Mouse (Mus musculus) forebrain, embryonic 10.5 days (tissue): ENCODE measurements at regions not wholly inside any gene's neighbourhood (a gene's known extent, or its start where the extent isn't known, plus 50 kb on each side); places are given as distances from the start of the nearest gene placed in this dataset.
"Not testable (repeated sequence)": the region's sequence is repeated elsewhere in the genome, so short reads cannot be mapped to it uniquely, and the experiment has no call there.

Source experiments
- DNase-seq: peaks from one replicate; pipeline ENCODE4 v3.0.0-alpha.2; 2017; ENCODE audit warnings: low spot score; ENCODE audit errors: extremely low spot score
- H3K27ac ChIP-seq: fragments of 300-500 bp; sonication (generic); 2 replicates; pipeline ENCODE4 v1.5.1; 2016; ENCODE audit warnings: mild to moderate bottlenecking
- H3K27me3 ChIP-seq: fragments of 300-500 bp; sonication (generic); 2 replicates; pipeline ENCODE4 v1.6.1; 2016; ENCODE audit warnings: mild to moderate bottlenecking; ENCODE audit not compliant: poor library complexity, severe bottlenecking
- H3K36me3 ChIP-seq: fragments of 300-500 bp; sonication (generic); replicated peaks from 2 replicates; pipeline ENCODE4 v1.6.1; 2016; ENCODE audit warnings: mild to moderate bottlenecking, moderate library complexity
- H3K4me1 ChIP-seq: fragments of 300-500 bp; sonication (generic); 2 replicates; pipeline ENCODE4 v1.6.1; 2016
- H3K4me3 ChIP-seq: fragments of 300-500 bp; sonication (generic); 2 replicates; pipeline ENCODE4 v1.5.1; 2016; ENCODE audit warnings: mild to moderate bottlenecking, moderate library complexity
- H3K9me3 ChIP-seq: fragments of 300-500 bp; sonication (generic); 2 replicates; pipeline ENCODE4 v1.6.1; 2016; ENCODE audit warnings: mild to moderate bottlenecking, moderate library complexity
- WGBS: fragments of 180-500 bp; shearing (Covaris S2); methylation state at CpG from one replicate; pipeline ENCODE4 v1.1.7; 2016; 5-methylcytosine and 5-hydroxymethylcytosine counted together

- H3K4me3 ChIP-seq, result no peak overlapping the region
- no peaks in the 10 kb centered on the region for H3K9me3 ChIP-seq
- DNase-seq, result no peak
- H3K4me1 ChIP-seq, result no peaks in the 10 kb centered on the region
- H3K27ac ChIP-seq, result no peak overlapping the region
- H3K36me3 ChIP-seq, result no peaks in the 10 kb centered on the region
- no peaks in the 10 kb centered on the region for H3K27me3 ChIP-seq
- WGBS, result 96% methylated on average over 4 of the region's 4 CpGs
Measured at GRCm38 (mm10) chr3:41504867-41505266, 50.7 kb upstream of the Jade1 start.

- Histone ChIP-seq H3K4me3 (no peak overlapping the region), H3K36me3 (no peaks in the 10 kb centered on the region), H3K27ac (no peak overlapping the region), H3K4me1 (0 out of 2 replicates have a peak, but pooled peaks cover 3% of the 10 kb centered on the region), H3K9me3 (no peaks in the 10 kb centered on the region), H3K27me3 (no peaks in the 10 kb centered on the region)
- WGBS, result 90% methylated on average over 3 of the region's 3 CpGs
- no peak for DNase-seq
Measured at GRCm38 (mm10) chr3:41502161-41502560, 53.4 kb upstream of the Jade1 start.

GRCm38 (mm10) chr3:41501639-41502038 is 53.9 kb upstream of the Jade1 start:
- 89% methylated on average over 6 of the region's 6 CpGs for WGBS
- H3K27ac ChIP-seq, H3K4me3 ChIP-seq, H3K27me3 ChIP-seq, H3K4me1 ChIP-seq, DNase-seq, H3K36me3 ChIP-seq, H3K9me3 ChIP-seq: not testable (repeated sequence)

GRCm38 (mm10) chr3:41501124-41501523 is 54.4 kb upstream of the Jade1 start:
- DNase-seq, result no peak
- Histone ChIP-seq H3K4me1 (0 out of 2 replicates have a peak, but pooled peaks cover 3% of the 10 kb centered on the region), H3K4me3 (no peak overlapping the region), H3K9me3 (no peaks in the 10 kb centered on the region), H3K36me3 (no peaks in the 10 kb centered on the region), H3K27me3 (no peaks in the 10 kb centered on the region), H3K27ac (no peak overlapping the region)
- 85% methylated on average over 6 of the region's 6 CpGs for WGBS

DNA sequence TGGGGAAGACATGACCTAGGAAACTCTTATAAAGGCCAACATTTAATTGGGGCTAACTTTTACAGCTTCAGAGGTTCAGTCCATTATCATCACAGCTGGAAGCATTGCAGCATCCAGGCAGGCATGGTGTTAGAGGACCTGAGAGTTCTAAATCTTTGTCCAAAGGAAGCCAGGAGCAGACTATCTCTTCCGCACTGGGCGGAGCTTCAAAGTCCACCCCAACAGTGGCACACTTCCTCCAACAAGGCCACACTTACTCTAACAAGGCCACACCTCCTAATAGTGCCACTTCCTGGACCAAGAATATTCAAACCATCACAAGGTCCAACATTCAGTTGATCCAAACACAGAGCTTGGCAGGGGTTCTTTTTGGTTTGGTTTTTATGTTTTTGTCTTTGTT is 55.9 kb upstream of the Jade1 start:
- DNase-seq, result no peak
- Histone ChIP-seq H3K27ac (no peak overlapping the region), H3K4me3 (no peak overlapping the region), H3K36me3 (no peaks in the 10 kb centered on the region), H3K9me3 (no peaks in the 10 kb centered on the region), H3K4me1 (0 out of 2 replicates have a peak, but pooled peaks cover 3% of the 10 kb centered on the region), H3K27me3 (no peaks in the 10 kb centered on the region)
- 92% methylated on average over 2 of the region's 2 CpGs for WGBS

GRCm38 (mm10) chr3:41498791-41499190 is 56.7 kb upstream of the Jade1 start:
- no peaks in the 10 kb centered on the region for H3K9me3 ChIP-seq
- H3K36me3 ChIP-seq, result no peaks in the 10 kb centered on the region
- WGBS, result 87% methylated on average over 7 of the region's 7 CpGs
- no peak overlapping the region for H3K4me3 ChIP-seq
- no peak overlapping the region for H3K27ac ChIP-seq
- H3K27me3 ChIP-seq, result no peaks in the 10 kb centered on the region
- DNase-seq, result no peak
- 0 out of 2 replicates have a peak, but pooled peaks cover 3% of the 10 kb centered on the region for H3K4me1 ChIP-seq

- no peak for DNase-seq
- H3K36me3 ChIP-seq, result no peaks in the 10 kb centered on the region
- 75% methylated on average over 8 of the region's 8 CpGs for WGBS
- H3K27ac ChIP-seq, result no peak overlapping the region
- no peak overlapping the region for H3K4me3 ChIP-seq
- H3K27me3 ChIP-seq, result no peaks in the 10 kb centered on the region
- 0 out of 2 replicates have a peak, but pooled peaks cover 3% of the 10 kb centered on the region for H3K4me1 ChIP-seq
- no peaks in the 10 kb centered on the region for H3K9me3 ChIP-seq
Measured at GRCm38 (mm10) chr3:41497771-41498170, 57.8 kb upstream of the Jade1 start.

GRCm38 (mm10) chr3:41496931-41497710 is 58.4 kb upstream of the Jade1 start:
- 63% methylated on average over 12 of the region's 13 CpGs for WGBS
- no peaks in the 10 kb centered on the region for H3K27me3 ChIP-seq
- H3K4me3 ChIP-seq, result no peak overlapping the region
- no peak overlapping the region for H3K27ac ChIP-seq
- H3K4me1 ChIP-seq, result 0 out of 2 replicates have a peak, but pooled peaks cover 3% of the 10 kb centered on the region
- no peak for DNase-seq
- no peaks in the 10 kb centered on the region for H3K36me3 ChIP-seq
- H3K9me3 ChIP-seq, result no peaks in the 10 kb centered on the region

DNA sequence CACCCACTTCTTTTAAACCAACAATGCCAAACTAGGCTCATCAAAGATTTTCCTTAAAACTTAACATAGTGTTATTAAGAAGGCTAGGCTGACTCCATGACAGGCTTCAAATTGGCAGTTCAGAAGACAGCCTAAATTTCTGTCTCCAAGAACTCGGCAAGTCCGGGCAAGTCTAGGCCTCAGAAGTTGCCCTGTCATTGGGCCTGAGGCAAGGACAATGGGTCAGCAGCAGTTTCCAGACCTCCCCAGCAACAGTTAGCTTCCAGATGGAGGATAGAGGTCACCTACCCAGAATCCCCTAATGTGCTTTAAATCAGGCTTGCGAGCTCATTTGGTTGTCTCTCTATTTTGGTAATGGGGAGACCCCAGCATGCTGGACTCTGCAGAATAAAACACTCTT is 59.6 kb upstream of the Jade1 start:
- no peak overlapping the region for H3K4me3 ChIP-seq
- no peak for DNase-seq
- no peaks in the 10 kb centered on the region for H3K9me3 ChIP-seq
- no peaks in the 10 kb centered on the region for H3K27me3 ChIP-seq
- 79% methylated on average over 3 of the region's 3 CpGs for WGBS
- 0 out of 2 replicates have a peak, but pooled peaks cover 3% of the 10 kb centered on the region for H3K4me1 ChIP-seq
- no peak overlapping the region for H3K27ac ChIP-seq
- no peaks in the 10 kb centered on the region for H3K36me3 ChIP-seq

DNA sequence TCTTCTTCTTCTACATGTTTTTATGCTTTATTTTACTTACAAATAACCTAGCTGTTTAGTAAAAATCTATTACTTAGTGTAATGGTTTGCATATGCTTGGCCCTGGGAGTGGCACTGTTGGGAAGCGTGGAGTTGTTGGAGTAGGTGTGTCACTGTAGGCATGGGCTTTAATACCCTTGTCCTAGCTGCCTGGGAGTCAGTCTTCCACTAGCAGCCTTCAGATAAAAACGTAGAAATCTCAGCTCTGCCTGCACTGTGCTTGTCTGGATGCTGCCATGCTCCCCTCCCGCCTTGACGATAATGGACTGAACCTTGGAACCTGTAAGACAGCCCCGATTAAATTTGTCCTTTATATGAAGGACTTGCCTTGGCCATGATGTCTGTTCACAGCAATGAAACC is 60.4 kb upstream of the Jade1 start:
- Histone ChIP-seq H3K27ac (no peak overlapping the region), H3K36me3 (no peaks in the 10 kb centered on the region), H3K4me3 (no peak overlapping the region), H3K9me3 (no peaks in the 10 kb centered on the region), H3K4me1 (0 out of 2 replicates have a peak, but pooled peaks cover 3% of the 10 kb centered on the region), H3K27me3 (no peaks in the 10 kb centered on the region)
- no peak for DNase-seq
- WGBS, result 86% methylated on average over 5 of the region's 5 CpGs

DNA sequence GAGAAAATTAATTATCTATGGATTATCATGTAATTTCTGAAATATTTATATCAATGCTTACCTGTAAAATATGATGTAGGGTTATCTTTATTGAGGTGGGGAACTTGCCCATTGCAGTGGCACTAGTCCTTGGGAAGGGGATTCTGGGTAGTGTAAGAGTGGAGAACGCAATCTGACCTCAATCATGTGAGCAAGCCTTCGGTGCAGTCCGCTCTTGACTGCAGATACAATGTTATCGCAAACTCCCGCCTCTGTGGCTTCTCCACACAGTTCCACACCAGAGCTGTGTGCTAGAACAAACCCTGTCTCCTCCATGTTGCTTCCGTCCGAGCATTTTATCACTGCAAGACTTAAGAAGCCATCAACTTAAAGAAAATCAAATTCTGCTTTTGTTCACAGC is 62.1 kb upstream of the Jade1 start:
- 0 out of 2 replicates have a peak, but pooled peaks cover 3% of the 10 kb centered on the region for H3K4me1 ChIP-seq
- H3K27ac ChIP-seq, result no peak overlapping the region
- no peak overlapping the region for H3K4me3 ChIP-seq
- H3K27me3 ChIP-seq, result no peaks in the 10 kb centered on the region
- H3K36me3 ChIP-seq, result no peaks in the 10 kb centered on the region
- DNase-seq, result no peak
- WGBS, result 93% methylated on average over 7 of the region's 7 CpGs
- no peaks in the 10 kb centered on the region for H3K9me3 ChIP-seq

DNA sequence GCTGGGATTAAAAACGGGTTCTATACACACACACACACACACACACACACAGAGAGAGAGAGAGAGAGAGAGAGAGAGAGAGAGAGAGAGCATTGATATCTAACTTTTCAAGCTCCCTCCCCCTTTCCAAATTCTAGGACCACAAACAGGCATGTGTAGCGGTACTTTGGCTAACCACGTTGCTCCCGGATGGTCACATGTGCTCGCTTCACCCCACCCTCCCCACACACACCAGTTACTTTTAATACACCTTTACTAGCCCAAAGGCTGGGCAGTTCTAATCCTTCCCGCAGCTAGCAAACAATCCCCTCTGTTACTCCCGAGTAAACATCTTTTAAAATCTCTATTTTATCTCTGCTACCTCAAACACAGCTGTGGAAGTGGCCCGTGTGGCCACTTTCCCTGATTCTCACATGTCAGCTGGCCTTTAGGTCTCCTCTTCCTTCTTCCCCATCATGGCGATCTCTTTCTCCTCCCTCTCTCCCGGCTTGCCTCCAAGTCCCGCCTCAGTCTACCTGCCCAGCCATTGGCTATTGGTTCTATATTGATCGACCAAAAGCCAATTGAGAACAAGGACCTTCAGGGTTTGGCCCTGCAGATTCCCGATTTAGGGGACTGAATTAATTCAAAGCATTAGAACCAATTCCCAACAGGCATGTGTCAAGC is 62.7 kb upstream of the Jade1 start:
- no peaks in the 10 kb centered on the region for H3K27me3 ChIP-seq
- WGBS, result 86% methylated on average over 13 of the region's 13 CpGs
- H3K27ac ChIP-seq, result no peak overlapping the region

GRCm38 (mm10) chr3:41492031-41492726 is 63.4 kb upstream of the Jade1 start:
- Histone ChIP-seq H3K4me1 (no peaks in the 10 kb centered on the region), H3K27ac (no peak overlapping the region), H3K9me3 (no peaks in the 10 kb centered on the region), H3K4me3 (no peak overlapping the region), H3K27me3 (no peaks in the 10 kb centered on the region), H3K36me3 (no peaks in the 10 kb centered on the region)
- WGBS, result 96% methylated on average over 3 of the region's 3 CpGs
- no peak for DNase-seq

More for the DNA sequence above, 62.7 kb upstream of the Jade1 start:
- Histone ChIP-seq H3K4me3 (no peak overlapping the region), H3K9me3 (no peaks in the 10 kb centered on the region), H3K36me3 (no peaks in the 10 kb centered on the region), H3K4me1 (0 out of 2 replicates have a peak, but pooled peaks cover 3% of the 10 kb centered on the region)
- DNase-seq, result no peak
